Mouse (Mus musculus) layer of hippocampus, postnatal 10 days (tissue): ENCODE measurements around the gene Colq. TPM values are rescaled to one million over a fixed set of nuclear protein-coding genes. Genes with fewer than 3 reads are reported as not detected.

ENCODE experiments used
- DNase-seq, 2 experiments: peaks; one replicate each; pipeline ENCODE4 v3.0.0; 2021; ENCODE audit warnings: low spot score in 2 of 2
- total RNA-seq, 2 experiments: library from RNA; stranded (reverse); gene quantifications; 2 replicates each; pipeline ENCODE4 v1.2.3; 2021

Gene Colq
- total RNA-seq, 2 experiments from 2014 or later, result 0.23 to 0.33 TPM

DNA sequence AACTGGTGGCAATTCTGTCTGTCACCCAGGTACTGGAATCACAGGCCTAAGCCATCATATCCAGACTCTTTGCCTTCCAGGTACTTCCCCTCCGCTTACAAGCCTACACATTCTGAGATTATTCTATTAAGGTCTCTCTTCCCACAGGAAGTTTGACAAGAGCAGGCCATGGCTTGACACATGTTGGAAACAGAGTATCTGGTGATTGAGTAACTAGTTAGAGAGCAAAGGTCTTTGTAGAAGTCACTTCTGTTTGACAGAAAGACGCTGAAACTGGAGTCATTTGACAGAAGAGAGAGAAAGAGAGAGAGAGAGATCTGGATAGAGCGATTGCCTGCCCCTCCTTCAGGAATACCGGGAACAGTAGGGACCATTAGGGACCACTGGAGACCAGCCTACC is 60.3 kb downstream of the Colq start:
- DNase-seq, result no peak

- DNase-seq, result no peak
These were observed 65.9 kb downstream of the Colq start for GRCm38 (mm10) chr14:31525040-31525810.

DNA sequence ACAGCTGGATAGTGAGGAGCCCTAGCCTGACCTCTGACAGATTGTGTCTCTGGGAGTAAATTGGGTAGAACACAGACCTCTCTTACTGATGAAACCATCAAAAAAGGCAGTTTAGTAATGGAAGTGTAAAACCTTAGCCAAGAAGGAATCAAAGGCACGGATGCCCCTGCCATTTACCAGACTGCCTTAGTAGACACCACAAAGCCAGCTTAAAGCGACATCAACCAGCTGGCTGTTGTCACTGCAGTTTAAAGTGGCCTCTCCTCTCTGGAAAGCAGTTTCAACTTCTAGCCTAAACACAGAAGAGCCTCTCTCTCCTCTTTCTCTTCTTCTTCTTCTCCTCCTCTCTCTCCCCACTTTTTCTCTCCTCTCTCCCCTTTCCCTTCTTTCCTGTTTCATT is 69.8 kb downstream of the Colq start:
- DNase-seq, result no peak

GRCm38 (mm10) chr14:31519165-31519564 is 72.0 kb downstream of the Colq start:
- no peak for DNase-seq

DNA sequence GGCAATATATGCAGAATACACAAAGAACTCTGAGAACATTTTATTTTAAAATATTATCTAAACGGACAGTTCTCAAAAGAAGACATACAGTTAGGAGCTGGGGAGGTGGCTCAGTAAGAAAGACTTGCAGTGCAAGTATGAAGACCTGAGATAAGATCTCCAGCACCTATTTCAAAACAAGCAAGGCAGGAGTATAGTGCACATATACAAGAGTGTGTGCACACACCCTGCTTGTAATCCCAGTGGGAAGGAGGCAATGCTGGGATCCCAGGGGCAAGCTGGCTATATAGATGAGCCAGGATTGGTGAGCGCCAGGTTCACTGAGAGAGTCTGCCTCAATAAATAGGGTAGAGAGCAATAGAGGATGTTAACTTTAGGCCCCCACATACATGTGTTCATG is 75.2 kb downstream of the Colq start:
- DNase-seq, result no peak

DNA sequence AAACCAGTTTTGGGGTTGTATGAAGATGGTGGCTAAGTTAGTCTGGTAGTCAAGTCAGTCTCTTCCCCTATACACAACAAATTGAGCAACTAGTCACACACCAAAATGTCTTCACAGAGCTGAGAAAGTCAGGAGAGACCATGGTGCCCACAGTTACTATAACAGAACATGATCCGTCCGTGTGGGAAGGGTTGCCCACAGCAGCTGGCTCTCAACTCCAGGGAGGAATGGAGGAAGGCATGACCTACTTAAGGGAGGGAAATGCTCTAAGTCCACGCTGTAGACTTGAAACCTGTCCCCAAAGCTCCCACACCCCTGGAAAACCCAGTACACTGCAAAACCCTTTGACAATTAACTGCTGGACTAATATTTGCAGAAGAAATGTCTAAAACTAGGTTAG is 80.8 kb downstream of the Colq start:
- DNase-seq, result no peak

- DNase-seq, result no peak
These were observed 81.2 kb downstream of the Colq start for GRCm38 (mm10) chr14:31509911-31510310.

GRCm38 (mm10) chr14:31506456-31506855 is 84.7 kb downstream of the Colq start:
- peak; percentile 28 to 44 for DNase-seq

- no peak for DNase-seq
These were observed 87.7 kb downstream of the Colq start for GRCm38 (mm10) chr14:31503406-31503805.

DNA sequence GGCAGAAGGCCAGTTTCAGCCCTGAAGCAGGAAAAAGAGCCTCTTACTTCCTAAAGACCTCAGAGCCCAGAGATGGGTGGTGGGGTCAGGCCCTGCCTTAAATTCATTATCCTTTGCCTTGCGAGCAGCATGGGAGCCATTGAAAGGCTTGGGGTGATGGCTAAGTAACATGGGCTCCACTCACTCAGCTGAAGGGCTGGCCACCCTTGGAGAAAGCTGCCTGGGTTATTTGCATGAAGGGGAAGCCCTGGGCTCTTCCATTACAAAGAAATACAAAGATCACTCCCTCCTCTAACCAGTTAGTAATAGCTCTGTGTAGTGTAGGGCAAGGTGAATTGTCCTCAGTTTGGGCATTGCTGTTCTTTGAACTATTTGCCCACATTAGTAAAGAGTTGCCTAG is 91.6 kb downstream of the Colq start:
- no peak for DNase-seq

GRCm38 (mm10) chr14:31496241-31496646 is 94.9 kb downstream of the Colq start:
- no peak for DNase-seq

DNA sequence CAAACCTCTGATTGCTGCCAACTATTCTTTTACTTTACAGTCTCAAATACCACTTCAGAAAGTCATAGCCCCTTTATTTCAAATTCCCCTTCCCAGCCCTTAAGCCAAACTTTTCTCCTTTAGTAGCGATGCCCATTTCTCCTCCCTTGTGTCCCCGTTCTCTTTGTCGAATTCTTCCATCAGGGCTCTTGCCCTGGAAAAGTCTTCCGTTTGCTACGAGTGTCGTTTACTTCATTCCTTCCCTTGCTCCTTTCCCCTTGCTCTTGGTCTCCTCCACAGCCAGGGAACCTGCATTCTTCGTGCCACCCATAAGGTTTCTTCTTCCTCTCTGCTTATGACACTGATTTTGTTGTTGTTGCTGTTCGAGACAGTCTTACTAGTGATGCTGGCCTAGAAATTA is 95.6 kb downstream of the Colq start:
- no peak for DNase-seq

GRCm38 (mm10) chr14:31494975-31495455 is 96.1 kb downstream of the Colq start, which contains the start of gene Mettl6:
Gene Mettl6, minus strand, starts transcription at chr14:31495040.
- peak; percentile 85 to 90 for DNase-seq

- no peak for DNase-seq
These were observed 96.7 kb downstream of the Colq start, which contains the start of gene Eaf1 for GRCm38 (mm10) chr14:31494349-31494974. Gene Eaf1, plus strand, starts transcription at chr14:31494399.

- DNase-seq, result no peak
These were observed 97.2 kb downstream of the Colq start for GRCm38 (mm10) chr14:31493901-31494300.

DNA sequence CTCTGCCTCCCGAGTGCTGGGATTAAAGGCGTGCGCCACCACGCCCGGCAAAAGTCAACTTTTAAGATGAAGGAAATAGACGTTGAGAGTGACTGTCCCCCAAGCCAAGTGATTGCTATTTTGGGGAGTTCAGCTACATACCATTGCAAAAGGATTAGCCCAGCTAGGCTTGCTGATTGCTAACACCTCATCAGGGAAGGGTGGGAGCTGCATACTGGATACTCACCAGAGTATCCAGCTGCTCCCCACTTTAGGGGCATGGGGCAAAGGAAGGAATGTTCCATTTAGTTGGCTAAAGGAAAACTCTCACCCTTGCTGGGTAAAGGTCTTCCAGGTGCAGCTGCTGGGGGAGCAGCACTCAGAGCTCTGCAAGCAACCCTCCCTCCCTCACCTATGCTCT is 103.1 kb downstream of the Colq start:
- DNase-seq, result no peak

GRCm38 (mm10) chr14:31486465-31486864 is 104.7 kb downstream of the Colq start:
- peak in 1 of 2 experiments; percentile 21 for DNase-seq

DNA sequence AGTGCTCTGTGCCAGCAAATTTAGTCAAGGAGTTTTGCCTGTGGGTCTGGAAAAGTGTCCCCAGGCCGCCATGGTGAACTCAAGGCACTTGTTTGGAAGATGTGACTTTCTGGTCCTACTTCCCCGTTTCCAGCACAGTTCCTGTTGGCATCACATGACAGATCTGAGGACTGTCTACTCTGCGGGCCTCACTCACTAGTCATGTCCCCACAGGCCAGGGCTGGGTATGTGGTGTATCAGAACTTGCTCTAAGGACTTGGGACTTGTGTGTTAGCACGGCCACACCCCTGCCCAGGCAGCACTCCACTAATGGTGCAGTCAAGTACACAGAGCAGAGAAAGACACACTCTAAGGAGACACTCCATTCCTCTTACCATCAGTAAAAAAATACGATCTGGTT is 108.7 kb downstream of the Colq start:
- no peak for DNase-seq

DNA sequence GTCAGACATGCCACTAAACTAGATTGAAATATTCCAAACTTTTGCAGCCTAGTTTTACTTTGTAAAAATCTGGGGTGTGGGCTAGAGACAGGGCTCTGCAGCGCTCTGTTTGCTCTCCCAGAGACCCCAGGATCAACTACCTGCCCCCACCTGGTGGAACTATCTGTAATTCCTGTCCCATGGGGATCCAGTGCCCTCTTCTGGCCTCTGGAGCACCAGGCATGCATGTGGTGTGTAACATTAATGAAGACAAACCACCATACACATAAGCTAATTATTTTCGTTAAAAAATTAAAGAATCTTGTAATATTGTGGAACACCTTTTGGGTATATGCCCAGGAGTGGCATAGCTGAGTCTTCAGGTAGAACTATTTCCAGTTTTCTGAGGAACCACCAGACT is 117.8 kb downstream of the Colq start:
- DNase-seq, result no peak
